Mouse (Mus musculus): ENCODE data around the gene Eno1. TPM values are rescaled to one million over a fixed set of nuclear protein-coding genes. Genes with fewer than 3 reads are reported as not detected.
A peak's percentile ranks its signal among the peaks of the same experiment; 100 is the strongest.

The Eno1 gene
- 100 to 1,000 TPM; 426 to 458 TPM for total RNA-seq (2021)
- long read RNA-seq, experiment 1, transcript Eno1-202 (12 exons, 2,027 nt), result major isoform, 1,004 of 1,094 reads
- long read RNA-seq, experiment 1, transcript Eno1-207 (3 exons, 578 nt), result minor isoform, 9 of 1,094 reads
- long read RNA-seq, experiment 1, partial matches to known transcripts, result 43 of 1,094 reads
- long read RNA-seq, experiment 1, other reads (novel, unspliced or antisense), result 37 of 1,094 reads
- long read RNA-seq, experiment 2, transcript Eno1-202 (12 exons, 2,027 nt), result major isoform, 713 of 786 reads
- long read RNA-seq, experiment 2, partial matches to known transcripts, result 37 of 786 reads
- long read RNA-seq, experiment 2, other reads (novel, unspliced or antisense), result 30 of 786 reads

DNA sequence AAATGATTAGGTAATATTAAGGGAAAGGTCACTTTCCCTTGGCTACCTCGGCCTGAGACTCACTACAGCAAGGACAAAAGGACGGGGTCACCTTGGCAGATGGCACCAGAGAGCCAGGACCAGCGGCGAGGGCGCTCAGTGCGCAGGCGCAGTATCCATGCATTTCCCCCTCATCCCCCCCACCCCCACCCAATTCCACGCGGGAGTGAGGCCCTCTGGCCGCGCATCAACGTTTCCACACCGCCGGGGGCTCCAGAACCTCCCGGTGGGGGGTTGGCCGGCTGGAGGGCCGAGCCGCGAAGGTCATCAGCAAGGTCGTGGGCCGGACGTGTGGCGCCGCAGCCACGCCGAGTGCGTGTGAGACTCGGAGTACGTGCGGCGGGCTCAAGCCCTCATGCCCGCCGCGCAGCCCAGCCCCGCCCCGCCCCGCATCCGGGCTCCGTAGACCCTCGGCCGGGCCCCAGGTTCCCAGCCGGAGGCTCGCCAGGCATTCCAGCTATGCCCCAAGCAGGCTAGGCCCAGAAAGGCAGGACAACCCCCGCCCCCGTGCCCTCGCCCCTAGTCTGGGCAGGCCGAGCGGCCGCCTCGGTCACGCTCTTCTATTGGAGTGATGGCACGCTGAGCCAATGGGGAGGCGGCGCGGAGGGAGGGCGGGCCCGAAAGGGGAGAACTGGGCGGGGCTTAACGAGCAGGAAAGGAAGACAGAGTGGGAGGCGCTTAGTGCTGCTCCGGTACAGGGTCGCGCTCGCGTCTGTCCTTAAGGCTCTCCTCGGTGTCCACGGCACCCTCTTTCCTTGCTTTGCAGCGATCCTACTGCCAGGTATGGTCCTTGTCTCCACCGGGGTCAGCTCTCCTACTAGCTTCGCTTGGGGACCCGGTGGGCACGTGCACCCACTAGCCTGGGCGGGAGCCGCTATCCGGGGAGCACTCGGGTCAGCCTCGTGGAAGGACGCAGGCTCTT is at the start of gene Eno1:
Gene Eno1, plus strand, starts transcription at position 201 of the 961 bp plus-strand sequence.
- DNase-seq (ENCODE audit: low spot score in 2 of 2), result peak; percentile 95 to 97

GRCm38 (mm10) chr4:150188236-150188635 is 48.3 kb upstream of the Eno1 start:
- DNase-seq (ENCODE audit: low spot score in 2 of 2), result no peak

DNA sequence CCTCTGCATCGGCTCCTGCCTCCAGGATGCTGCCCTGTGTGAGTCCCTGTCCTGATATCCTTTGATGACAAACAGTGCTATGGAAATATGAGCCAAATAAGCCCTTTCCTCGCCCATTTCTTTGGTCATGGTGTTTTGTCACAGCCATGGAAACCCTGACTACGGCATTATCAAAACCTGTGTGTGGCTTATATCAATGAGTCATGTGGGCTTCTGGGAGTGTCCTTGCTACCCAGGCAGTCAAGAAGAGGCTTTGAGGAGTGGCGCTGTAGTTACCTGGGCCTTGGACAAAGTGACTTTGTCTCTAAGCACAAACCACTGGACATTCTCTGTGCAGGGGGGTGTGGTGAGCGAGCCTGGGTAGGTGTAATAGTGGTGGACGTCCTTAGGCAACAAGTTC is 44.3 kb upstream of the Eno1 start:
- no peak for DNase-seq (ENCODE audit: low spot score in 2 of 2)

DNA sequence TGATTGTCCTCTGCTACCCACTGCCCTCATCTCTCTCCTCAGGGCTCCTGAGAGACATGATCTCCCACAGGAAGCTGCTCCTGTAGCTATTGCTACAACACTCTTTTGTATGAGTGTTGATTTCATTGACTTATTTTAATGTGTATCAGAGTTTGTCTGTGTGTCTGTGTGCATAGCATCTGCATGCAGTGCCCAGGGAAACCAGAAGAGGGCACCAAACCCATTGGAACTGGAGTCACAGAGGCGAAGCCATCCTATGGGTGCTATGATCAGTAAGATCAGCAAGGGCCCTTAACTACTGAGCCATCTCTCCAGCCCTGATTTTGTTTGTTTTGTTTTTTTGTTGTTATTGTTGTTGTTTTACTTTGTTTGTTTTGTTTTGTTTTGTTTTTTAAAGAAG is 42.6 kb upstream of the Eno1 start:
- peak in 1 of 2 experiments; percentile 11 for DNase-seq (ENCODE audit: low spot score in 2 of 2)

GRCm38 (mm10) chr4:150198268-150198667 is 38.3 kb upstream of the Eno1 start:
- DNase-seq (ENCODE audit: low spot score in 2 of 2), result no peak

DNA sequence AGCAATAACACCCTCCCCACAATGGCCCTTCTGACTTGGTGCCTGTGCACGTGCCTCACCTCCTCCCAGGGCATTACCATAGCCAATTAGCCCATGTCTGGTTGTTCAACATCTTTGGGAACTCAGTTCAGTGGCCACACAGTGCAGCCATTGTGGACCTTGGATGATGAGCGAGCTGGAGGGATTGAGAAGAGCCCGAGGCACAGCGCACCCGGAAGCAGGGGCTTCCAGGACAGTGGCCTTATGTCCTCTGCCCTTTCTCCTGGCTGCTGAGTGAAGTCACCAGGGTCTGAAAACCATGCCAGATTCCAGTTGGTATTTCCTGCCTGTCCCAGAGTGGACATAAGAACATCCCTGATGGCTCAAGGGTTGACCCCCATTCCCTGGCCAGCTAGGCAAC is 35.3 kb upstream of the Eno1 start, which contains the start of gene Car6:
Gene Car6, minus strand, starts transcription at position 101 of the 400 bp plus-strand sequence.
- no peak for DNase-seq (ENCODE audit: low spot score in 2 of 2)

DNA sequence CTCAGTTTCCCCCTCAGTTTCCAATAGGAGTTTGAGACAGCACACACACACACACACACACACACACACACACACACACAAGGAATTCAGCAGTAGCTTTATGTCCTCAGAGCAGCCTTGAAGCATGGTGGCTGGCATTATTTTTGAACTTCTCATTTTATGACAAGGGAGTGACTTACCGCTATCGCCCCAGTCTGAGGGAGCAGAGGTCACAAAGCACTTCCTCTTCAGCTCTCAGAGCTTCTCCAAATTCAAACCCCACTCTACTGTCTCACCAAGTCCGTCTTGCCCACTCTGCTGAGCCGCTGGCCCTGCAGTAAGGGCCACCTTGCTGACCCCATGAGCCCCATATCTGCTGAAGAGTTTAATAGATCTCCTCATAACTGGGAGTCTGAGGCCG is 33.8 kb upstream of the Eno1 start:
- DNase-seq (ENCODE audit: low spot score in 2 of 2), result no peak

GRCm38 (mm10) chr4:150204877-150205276 is 31.6 kb upstream of the Eno1 start:
- no peak for DNase-seq (ENCODE audit: low spot score in 2 of 2)

DNA sequence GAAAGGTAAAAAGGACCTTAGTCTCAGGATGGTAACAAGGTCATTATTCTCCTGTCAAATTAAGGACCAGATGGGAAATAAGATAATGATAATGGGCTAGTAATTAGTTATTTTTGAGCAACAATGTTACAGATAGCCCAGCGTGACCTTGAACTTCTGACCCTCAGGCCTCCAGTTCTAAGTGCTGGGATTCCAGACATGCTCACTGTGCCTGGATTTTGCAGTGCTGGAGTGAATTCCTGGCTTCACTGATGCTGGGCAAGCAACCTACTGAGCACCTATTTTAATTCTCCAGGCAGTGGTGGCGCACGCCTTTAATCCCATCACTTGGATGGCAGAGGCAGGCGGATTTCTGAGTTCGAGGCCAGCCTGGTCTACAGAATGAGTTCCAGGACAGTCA is 26.8 kb upstream of the Eno1 start:
- DNase-seq (ENCODE audit: low spot score in 2 of 2), result no peak

DNA sequence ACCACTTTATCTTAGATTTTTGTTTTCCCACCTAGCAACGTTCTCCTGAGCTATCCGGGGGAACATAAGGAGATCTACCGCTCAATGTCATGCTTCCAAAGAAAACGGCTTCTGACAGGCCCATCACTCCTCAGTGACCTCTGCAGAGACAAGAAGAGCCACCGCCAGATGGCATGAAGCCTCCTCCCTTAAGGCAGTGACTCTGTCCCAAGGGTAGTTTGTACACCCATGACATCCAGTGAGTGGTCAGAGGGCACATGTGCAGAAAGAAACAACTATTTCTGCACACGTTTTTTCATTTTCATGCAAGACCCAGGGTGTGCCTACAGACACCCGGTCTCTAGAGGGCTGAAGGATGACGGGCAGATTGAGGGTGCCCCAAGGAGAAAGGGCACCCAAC is 26.2 kb upstream of the Eno1 start:
- DNase-seq (ENCODE audit: low spot score in 2 of 2), result no peak

DNA sequence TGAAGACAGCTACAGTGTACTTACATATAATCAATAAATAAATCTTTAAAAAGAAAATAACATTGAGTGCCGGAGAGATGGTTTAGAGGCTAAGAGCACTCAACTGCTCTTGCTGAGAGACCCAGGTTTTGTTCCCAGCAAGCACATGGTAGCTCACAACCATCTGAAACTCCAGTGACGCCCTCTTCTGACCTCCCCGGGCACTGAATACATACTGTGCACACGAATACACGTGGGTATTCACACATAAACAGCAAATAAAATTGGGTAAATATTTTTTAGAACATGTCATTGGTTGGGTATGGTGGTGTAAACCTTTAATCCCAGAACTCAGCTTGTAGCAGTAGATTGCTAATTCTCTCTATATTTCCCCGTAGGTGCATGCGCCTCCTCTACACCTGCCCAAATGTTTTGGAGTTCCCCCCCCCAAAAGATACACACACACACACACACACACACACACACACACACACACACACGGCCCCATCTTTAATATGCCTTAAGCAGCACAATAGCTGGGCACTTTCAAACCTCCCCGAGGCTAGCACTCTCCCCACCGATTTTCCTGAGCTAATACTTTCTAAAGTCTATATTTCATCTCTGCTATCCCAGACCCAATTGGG is 24.5 kb upstream of the Eno1 start:
- DNase-seq (ENCODE audit: low spot score in 2 of 2), result no peak

DNA sequence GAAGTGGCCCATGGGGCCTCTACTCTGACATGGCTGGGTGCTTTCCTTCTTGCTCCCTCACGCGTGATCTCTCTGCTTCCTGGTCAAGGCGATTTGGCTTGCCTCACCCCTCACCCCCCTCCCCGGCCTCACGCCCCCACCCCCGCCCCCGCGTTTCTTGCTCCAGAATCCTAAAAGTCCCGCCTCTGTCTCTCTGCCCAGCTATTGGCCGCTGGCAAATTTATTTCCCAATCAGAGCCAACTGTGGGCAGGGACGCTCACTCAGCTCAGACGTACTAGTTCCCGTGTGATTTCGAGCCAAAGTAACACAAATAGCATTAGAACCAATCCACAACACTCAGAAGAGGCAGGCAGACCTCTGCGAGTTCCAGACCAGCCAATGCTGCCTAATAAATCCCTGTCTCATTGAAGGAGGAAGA is 24.0 kb upstream of the Eno1 start:
- no peak for DNase-seq (ENCODE audit: low spot score in 2 of 2)

DNA sequence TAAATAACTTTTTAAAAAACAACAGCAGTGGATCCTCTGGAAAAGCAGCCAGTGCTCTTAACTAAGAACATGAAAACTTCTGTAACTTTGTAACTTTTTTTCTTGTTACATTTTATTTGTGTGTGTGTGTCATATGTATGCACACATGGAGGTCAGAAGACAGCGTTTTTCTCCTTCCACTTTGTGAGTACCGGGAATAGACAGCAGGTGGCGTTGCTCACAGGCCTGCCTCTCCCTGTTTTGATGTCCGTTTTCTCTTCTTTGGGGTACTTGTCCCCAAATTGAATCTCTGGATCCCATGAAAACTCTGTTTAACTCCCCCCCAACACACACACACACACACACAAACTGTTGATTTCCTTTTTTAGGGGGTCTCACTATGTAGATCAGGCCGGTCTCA is 22.6 kb upstream of the Eno1 start:
- DNase-seq (ENCODE audit: low spot score in 2 of 2), result no peak

DNA sequence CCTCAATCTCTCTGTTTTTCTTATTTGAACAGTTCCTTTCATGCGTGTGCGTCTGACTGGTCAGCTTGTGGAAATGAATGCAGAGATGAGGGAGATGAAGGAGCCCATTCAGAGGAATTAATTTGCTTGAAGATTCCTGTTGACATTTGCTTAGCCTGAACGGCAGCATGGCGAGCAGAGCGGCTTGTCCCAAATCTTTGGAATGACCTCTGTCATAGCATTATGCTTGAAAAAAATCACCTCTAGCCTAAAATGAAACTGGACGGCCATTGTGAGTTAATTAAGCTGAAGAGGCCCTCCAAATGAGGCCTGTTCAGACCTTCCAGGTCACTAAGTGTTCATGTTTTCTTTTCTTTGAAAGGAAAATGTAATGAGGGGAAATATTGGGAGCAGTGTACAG is 20.1 kb upstream of the Eno1 start:
- DNase-seq (ENCODE audit: low spot score in 2 of 2), result no peak

DNA sequence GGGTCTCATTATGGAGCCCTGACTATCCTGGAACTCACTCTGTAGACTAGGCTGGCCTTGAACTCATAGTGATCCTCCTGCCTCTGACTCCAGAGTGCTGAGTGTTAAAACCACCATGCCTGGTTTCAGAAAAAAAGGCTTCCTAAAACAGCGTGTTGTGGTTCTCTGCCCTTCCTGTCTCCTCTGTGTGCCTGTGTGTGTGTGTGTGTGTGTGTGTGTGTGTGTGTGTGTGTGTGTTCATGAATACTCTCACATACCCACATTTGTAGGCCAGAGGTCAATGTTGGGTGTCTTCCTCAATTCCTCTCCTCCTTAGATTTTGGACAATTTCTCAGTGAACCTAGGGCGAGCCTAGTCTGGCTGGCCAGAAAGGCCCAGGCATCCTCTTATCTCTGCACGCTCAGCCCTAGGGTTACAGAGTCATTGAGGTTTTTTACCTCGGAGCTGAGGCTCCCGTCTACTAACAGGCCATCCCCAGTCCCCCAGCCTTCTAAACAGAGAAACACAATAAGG is 19.4 kb upstream of the Eno1 start:
- no peak for DNase-seq (ENCODE audit: low spot score in 2 of 2)

DNA sequence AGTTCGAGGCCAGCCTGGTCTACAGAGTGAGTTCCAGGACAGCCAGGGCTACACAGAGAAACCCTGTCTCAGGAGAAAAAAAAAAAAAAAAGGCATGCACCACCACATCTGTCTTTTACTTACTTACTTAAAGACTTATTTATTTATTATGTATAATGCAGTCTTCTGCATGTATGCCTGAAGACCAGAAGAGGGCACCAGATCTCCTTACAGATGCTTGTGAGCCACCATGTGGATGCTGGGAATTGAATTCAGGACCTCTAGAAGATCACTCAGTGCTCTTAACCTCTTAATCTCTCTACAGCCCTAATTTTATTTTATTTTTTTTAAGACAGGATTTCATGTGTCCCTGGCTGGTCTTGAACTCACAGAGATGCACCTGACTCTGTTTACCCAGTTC is 18.6 kb upstream of the Eno1 start:
- DNase-seq (ENCODE audit: low spot score in 2 of 2), result no peak

DNA sequence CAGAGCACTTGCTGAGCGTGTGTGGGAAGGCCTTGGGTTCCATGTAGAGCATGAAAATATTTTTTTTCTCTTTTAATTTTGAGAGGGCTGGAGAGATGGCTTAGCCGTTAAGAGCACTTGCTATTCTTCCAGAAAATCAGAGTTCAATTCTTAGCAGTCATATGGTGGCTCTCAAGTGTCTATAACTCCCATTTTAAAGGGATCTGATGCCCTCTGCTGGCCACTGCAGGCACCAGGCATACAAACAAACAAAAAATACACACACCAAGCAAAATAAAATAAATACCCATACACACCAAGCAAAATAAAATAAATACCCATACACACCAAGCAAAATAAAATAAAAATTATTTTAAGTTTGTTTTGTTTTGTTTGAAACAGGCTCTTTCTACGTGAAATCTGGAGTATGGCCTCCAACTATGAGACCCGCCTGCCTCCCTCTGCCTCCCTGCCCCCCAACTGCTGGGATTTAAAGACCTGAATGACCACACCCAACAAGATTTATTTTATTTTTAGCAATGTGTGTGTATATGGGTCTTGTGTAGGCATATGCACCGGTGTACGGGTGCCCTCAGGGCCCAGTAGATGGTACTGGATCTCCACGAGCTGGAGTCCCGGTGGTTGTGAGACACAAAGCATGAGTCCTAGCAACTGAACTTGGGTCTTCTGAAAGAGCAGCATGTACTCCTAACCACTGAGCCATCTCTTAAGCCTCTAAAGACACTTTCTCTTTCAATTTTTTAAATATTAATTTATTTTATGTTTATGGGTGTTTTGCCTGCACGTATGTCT is 16.8 kb upstream of the Eno1 start:
- peak; percentile 51 to 68 for DNase-seq (ENCODE audit: low spot score in 2 of 2)

- DNase-seq (ENCODE audit: low spot score in 2 of 2), result no peak
Observed at GRCm38 (mm10) chr4:150220584-150220983, 15.9 kb upstream of the Eno1 start.

- DNase-seq (ENCODE audit: low spot score in 2 of 2), result no peak
Observed at GRCm38 (mm10) chr4:150221017-150221640, 15.4 kb upstream of the Eno1 start.

GRCm38 (mm10) chr4:150223830-150224229 is 12.7 kb upstream of the Eno1 start:
- DNase-seq (ENCODE audit: low spot score in 2 of 2), result no peak
